Mouse (Mus musculus): ENCODE results near the gene Sbno2.

DNA sequence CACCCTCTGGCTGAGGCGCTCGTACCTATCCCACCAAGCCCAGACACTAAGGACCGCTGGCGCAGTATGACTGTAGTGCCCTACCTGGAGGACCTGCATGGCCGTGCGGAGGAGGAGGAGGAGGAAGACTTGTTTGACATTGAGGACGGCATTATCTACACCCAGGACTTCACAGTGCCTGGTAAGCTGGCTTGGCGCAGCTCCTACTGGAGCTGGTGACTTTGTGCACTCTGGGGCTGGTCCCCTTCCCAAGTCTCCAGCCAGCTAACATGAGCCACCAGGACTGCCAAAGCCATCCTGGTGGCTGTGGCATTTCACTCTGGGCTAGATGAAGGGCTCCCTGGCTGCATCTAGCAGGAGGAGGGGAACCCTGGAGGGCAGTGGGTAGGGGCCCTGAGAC is 22.5 kb upstream of the Sbno2 start:
- TF ChIP-seq POLR2A (IDR thresholded peaks at IDR 0.05; ENCODE audit: low read depth, low read length) (no peak), CTCF (conservative IDR thresholded peaks at IDR 0.05; ENCODE audit: insufficient read depth, insufficient read length, low read depth, low read length) (no peak)

Measured in kidney, adult 2 months (tissue).